8 mouse cellular contexts compared by ENCODE assay signal in genomic region chr1:169459071-169459782, GRCm38 (mm10).
DNase-seq lines count a peak whose midpoint lies in the region; ATAC-seq lines count a peak whose summit lies in the region.

No protein-coding gene starts in this region.

- peaks cover 7% of the 10 kb centered on the region for H3K4me1 ChIP-seq in forebrain, embryonic 12.5 days
- peaks cover 10% of the 10 kb centered on the region for H3K4me1 ChIP-seq in hindbrain, embryonic 10.5 days (replicated peaks)

- no peaks in the 10 kb centered on the region for H3K9me3 ChIP-seq in forebrain, embryonic 12.5 days
- H3K9me3 ChIP-seq in hindbrain, embryonic 10.5 days, result no peaks in the 10 kb centered on the region

- no peak for ATAC-seq in CD4-positive, CD25-positive, alpha-beta regulatory T cell, adult 4 months
- ATAC-seq in forebrain, embryonic 12.5 days (ENCODE audit: low FRiP score), result peak; percentile 84

- 14% methylated on average over 11 of the region's 11 CpGs for WGBS in forebrain, embryonic 12.5 days
- 18% methylated on average over 11 of the region's 11 CpGs for WGBS in hindbrain, embryonic 10.5 days

- peak; percentile 3 for DNase-seq in CD4-positive, CD25-positive, alpha-beta regulatory T cell, adult 2 months (ENCODE audit: low read depth, low spot score)
- DNase-seq in c-Kit-positive CD71-positive TER-119-negative erythroid progenitor cells, embryonic 14.5 days (ENCODE audit: low read depth), result peak; percentile 14
- peak; percentile 79 for DNase-seq in hindbrain, embryonic 10.5 days (ENCODE audit: low spot score)
- DNase-seq in layer of hippocampus, postnatal 14 days (ENCODE audit: low spot score in 2 of 2), result peak; percentile 46 to 73
- DNase-seq in lung, postnatal 4 days, result peak; percentile 33 to 70
- DNase-seq in right cerebral cortex, postnatal 14 days, result peak; percentile 61

- H3K27ac ChIP-seq in forebrain, embryonic 12.5 days, result no peak overlapping the region
- H3K27ac ChIP-seq in hindbrain, embryonic 10.5 days, result peak overlapping the region; percentile 80

- H3K27me3 ChIP-seq in forebrain, embryonic 12.5 days, result no peaks in the 10 kb centered on the region
- no peaks in the 10 kb centered on the region for H3K27me3 ChIP-seq in hindbrain, embryonic 10.5 days (ENCODE audit: insufficient read depth, poor library complexity, severe bottlenecking)

- H3K9ac ChIP-seq in forebrain, embryonic 12.5 days, result no peak overlapping the region

- no peaks in the 10 kb centered on the region for H3K36me3 ChIP-seq in forebrain, embryonic 12.5 days (replicated peaks)
- H3K36me3 ChIP-seq in hindbrain, embryonic 10.5 days, result no peaks in the 10 kb centered on the region

- peak overlapping the region; percentile 38 for H3K4me2 ChIP-seq in forebrain, embryonic 12.5 days

- no peak overlapping the region for H3K4me3 ChIP-seq in forebrain, embryonic 12.5 days (replicated peaks)
- H3K4me3 ChIP-seq in hindbrain, embryonic 10.5 days, result no peak overlapping the region

Comparison
In these comparisons a context has a peak if more than half of its experiments do, and no peak if none do; other contexts are left out.
1. DNase-seq: peak in every context shown above with its lines; median percentile 79 in hindbrain, embryonic 10.5 days; 61 in right cerebral cortex, postnatal 14 days; 60 in layer of hippocampus, postnatal 14 days; 52 in lung, postnatal 4 days; 14 in c-Kit-positive CD71-positive TER-119-negative erythroid progenitor cells, embryonic 14.5 days; 3 in CD4-positive, CD25-positive, alpha-beta regulatory T cell, adult 2 months.